Mouse (Mus musculus) embryo, embryonic 9.5 days (tissue): ENCODE measurements around the gene Gm10721.
"Not testable (repeated sequence)": the region's sequence is repeated elsewhere in the genome, so short reads cannot be mapped to it uniquely, and the experiment has no call there.

Experiments
- DNase-seq: peaks from one replicate; pipeline ENCODE4 v3.0.0-alpha.2; 2017; ENCODE audit errors: extremely low spot score

The Gm10721 gene

DNA sequence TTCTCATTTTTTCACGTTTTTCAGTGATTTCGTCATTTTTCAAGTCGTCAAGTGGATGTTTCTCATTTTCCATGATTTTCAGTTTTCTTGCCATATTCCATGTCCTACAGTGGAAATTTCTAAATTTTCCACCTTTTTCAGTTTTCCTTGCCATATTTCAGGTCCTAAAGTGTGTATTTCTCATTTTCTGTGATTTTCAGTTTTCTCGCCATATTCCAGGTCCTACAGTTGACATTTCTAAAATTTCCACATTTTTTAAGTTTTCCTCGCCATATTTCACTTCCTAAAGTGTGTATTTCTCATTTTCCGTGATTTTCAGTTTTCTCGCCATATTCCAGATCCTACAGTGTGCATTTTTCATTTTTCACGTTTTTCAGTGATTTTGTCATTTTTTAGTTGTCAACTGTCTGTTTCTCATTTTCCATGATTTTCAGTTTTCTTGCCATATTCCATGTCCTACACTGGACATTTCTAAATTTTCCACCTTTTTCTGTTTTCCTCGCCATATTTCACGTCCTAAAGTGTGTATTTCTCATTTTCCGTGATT, at the start of gene Gm10721:
Gm10721 (plus strand) TSS at position 408 of the 547 bp plus-strand sequence.
- not testable (repeated sequence) for DNase-seq

- DNase-seq, result peak; percentile 27
Measured at GRCm38 (mm10) chr9:3000445-3000972, 12.4 kb upstream of the Gm10721 start, which contains the start of gene Gm10722. Gm10722 (plus strand) TSS chr9:3000922.

DNA sequence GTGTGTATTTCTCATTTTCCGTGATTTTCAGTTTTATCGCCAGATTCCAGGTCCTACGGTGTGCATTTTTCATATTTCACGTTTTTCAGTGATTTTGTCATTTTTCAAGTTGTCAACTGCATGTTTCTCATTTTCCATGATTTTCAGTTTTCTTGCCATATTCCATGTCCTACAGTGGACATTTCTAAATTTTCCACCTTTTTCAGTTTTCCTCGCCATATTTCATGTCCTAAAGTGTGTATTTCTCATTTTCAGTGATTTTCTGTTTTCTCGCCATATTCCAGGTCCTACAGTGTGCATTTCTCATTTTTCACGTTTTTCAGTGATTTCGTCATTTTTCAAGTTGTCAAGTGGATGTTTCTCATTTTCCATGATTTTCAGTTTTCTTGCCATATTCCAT, 11.9 kb upstream of the Gm10721 start:
- not testable (repeated sequence) for DNase-seq

DNA sequence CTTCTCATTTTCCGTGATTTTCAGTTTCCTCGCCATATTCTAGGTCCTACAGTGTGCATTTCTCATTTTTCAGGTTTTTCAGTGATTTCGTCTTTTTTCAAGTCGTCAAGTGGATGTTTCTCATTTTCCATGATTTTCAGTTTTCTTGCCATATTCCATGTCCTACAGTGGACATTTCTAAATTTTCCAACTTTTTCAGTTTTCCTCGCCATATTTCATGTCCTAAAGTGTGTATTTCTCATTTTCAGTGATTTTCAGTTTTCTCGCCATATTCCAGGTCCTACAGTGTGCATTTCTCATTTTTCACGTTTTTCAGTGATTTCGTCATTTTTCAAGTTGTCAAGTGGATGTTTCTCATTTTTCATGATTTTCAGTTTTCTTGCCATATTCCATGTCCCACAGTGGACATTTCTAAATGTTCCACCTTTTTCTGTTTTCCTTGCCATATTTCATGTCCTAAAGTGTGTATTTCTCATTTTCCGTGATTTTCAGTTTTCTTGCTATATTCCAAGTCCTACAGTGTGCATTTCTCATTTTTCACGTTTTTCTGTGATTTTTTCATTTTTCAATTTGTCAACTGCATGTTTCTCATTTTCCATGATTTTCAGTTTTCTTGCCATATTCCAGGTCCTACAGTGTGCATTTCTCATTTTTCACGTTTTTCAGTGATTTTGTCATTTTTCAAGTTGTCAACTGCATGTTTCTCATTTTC, 10.8 kb upstream of the Gm10721 start:
- peak; percentile 5 for DNase-seq

DNA sequence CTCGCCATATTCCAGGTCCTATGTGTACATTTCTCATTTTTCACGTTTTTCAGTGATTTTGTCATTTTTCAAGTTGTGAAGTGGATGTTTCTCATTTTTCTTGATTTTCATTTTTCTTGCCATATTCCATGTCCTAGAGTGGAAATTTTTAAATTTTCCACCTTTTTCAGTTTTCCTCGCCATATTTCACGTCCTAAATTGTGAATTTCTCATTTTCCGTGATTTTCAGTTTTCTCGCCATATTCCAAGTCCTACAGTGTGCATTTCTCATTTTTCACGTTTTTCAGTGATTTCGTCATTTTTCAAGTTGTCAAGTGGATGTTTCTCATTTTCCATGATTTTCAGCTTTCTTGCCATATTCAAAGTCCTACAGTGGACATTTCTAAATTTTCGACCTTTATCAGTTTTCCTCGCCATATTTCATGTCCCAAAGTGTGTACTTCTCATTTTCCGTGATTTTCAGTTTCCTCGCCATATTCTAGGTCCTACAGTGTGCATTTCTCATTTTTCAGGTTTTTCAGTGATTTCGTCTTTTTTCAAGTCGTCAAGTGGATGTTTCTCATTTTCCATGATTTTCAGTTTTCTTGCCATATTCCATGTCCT, 10.0 kb upstream of the Gm10721 start, which contains the start of gene Gm11168:
Gm11168 (plus strand) TSS at position 553 of the 603 bp plus-strand sequence.
- DNase-seq, result not testable (repeated sequence)

GRCm38 (mm10) chr9:3006179-3006578, 6.8 kb upstream of the Gm10721 start:
- DNase-seq, result not testable (repeated sequence)

DNA sequence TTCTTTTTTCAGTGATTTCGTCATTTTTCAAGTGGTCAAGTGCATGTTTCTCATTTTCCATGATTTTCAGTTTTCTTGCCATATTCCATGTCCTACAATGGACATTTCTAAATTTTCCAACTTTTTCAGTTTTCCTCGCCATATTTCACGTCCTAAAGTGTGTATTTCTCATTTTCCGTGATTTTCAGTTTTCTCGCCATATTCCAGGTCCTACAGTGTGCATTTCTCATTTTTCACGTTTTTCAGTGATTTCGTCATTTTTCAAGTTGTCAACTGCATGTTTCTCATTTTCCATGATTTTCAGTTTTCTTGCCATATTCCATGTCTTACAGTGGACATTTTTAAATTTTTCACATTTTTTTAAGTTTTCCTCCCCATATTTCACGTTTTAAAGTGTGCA, 6.3 kb upstream of the Gm10721 start:
- DNase-seq, result not testable (repeated sequence)

DNA sequence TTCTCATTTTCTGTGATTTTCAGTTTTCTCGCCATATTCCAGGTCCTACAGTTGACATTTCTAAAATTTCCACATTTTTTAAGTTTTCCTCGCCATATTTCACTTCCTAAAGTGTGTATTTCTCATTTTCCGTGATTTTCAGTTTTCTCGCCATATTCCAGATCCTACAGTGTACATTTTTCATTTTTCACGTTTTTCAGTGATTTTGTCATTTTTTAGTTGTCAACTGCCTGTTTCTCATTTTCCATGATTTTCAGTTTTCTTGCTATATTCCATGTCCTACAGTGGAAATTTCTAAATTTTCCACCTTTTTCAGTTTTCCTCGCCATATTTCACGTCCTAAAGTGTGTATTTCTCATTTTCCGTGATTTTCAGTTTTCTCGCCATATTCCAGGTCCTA, 5.7 kb upstream of the Gm10721 start:
- DNase-seq, result peak; percentile 9

GRCm38 (mm10) chr9:3009331-3009730, 3.6 kb upstream of the Gm10721 start:
- not testable (repeated sequence) for DNase-seq

- not testable (repeated sequence) for DNase-seq
Measured at GRCm38 (mm10) chr9:3012054-3012621, 802 bp upstream of the Gm10721 start.

- not testable (repeated sequence) for DNase-seq
Measured at GRCm38 (mm10) chr9:3015354-3015753, 2.4 kb downstream of the Gm10721 start, which contains the start of gene Gm10720. Gm10720 (plus strand) TSS chr9:3015654.

DNA sequence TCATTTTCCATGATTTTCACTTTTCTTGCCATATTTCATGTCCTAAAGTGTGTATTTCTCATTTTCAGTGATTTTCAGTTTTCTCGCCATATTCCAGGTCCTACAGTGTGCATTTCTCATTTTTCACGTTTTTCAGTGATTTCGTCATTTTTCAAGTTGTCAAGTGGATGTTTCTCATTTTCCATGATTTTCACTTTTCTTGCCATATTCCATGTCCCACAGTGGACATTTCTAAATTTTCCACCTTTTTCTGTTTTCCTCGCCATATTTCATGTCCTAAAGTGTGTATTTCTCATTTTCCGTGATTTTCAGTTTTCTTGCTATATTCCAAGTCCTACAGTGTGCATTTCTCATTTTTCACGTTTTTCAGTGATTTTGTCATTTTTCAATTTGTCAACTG, 3.0 kb downstream of the Gm10721 start:
- DNase-seq, result not testable (repeated sequence)

DNA sequence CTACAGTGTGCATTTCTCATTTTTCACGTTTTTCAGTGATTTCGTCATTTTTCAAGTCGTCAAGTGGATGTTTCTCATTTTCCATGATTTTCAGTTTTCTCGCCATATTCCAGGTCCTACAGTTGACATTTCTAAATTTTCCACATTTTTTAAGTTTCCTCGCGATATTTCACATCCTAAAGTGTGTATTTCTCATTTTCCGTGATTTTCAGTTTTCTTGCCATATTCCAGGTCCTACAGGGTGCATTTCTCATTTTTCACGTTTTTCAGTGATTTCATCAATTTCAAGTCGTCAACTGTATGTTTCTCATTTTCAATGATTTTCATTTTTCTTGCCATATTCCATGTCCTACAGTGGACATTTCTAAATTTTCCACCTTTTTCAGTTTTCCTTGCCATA, 4.2 kb downstream of the Gm10721 start, which contains the start of gene Gm10719:
Gm10719 (plus strand) TSS at position 301 of the 400 bp plus-strand sequence.
- DNase-seq, result not testable (repeated sequence)

DNA sequence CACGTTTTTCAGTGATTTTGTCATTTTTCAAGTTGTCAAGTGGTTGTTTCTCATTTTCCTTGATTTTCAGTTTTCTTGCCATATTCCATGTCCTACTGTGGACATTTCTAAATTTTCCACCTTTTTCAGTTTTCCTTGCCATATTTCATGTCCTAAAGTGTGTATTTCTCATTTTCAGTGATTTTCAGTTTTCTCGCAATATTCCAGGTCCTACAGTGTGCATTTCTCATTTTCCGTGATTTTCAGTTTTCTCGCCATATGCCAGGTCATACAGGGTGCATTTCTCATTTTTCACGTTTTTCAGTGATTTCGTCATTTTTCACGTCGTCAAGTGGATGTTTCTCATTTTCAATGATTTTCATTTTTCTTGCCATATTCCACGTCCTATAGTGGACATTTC, 6.0 kb downstream of the Gm10721 start:
- DNase-seq, result not testable (repeated sequence)

DNA sequence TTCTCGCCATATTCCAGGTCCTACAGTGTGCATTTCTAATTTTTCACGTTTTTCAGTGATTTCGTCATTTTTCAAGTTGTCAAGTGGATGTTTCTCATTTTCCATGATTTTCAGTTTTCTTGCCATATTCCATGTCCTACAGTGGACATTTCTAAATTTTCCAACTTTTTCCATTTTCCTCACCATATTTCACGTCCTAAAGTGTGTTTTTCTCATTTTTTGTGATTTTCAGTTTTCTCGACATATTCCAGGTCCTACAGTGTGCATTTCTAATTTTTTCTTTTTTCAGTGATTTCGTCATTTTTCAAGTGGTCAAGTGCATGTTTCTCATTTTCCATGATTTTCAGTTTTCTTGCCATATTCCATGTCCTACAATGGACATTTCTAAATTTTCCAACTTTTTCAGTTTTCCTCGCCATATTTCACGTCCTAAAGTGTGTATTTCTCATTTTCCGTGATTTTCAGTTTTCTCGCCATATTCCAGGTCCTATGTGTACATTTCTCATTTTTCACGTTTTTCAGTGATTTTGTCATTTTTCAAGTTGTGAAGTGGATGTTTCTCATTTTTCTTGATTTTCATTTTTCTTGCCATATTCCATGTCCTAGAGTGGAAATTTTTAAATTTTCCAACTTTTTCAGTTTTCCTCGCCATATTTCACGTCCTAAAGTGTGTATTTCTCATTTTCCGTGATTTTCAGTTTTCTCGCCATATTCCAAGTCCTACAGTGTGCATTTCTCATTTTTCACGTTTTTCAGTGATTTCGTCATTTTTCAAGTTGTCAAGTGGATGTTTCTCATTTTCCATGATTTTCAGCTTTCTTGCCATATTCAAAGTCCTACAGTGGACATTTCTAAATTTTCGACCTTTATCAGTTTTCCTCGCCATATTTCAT, 7.1 kb downstream of the Gm10721 start:
- DNase-seq, result not testable (repeated sequence)

DNA sequence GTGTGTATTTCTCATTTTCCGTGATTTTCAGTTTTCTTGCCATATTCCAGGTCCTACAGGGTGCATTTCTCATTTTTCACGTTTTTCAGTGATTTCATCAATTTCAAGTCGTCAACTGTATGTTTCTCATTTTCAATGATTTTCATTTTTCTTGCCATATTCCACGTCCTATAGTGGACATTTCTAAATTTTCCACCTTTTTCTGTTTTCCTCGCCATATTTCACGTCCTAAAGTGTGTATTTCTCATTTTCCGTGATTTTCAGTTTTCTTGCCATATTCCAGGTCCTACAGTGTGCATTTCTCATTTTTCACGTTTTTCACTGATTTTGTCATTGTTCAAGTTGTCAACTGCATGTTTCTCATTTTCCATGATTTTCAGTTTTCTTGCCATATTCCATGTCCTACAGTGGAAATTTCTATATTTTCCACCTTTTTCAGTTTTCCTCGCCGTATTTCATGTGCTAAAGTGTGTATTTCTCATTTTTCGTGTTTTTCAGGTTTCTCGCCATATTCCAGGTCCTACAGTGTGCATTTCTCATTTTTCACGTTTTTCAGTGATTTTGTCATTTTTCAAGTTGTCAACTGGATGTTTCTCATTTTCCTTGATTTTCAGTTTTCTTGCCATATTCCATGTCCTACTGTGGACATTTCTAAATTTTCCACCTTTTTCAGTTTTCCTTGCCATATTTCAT, 9.5 kb downstream of the Gm10721 start:
- not testable (repeated sequence) for DNase-seq

DNA sequence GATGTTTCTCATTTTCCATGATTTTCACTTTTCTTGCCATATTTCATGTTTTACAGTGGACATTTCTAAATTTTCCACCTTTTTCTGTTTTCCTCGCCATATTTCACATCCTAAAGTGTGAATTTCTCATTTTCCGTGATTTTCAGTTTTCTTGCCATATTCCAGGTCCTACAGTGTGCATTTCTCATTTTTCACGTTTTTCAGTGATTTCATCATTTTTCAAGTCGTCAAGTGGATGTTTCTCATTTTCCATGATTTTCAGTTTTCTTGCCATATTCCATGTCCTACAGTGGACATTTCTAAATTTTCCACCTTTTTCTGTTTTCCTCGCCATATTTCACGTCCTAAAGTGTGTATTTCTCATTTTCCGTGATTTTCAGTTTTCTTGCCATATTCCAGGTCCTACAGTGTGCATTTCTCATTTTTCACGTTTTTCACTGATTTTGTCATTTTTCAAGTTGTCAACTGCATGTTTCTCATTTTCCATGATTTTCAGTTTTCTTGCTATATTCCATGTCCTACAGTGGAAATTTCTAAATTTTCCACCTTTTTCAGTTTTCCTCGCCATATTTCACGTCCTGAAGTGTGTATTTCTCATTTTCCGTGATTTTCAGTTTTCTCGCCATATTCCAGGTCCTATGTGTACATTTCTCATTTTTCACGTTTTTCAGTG, 10.5 kb downstream of the Gm10721 start, which contains the start of gene Gm10718:
Gm10718 (plus strand) TSS at position 236 of the 673 bp plus-strand sequence.
- not testable (repeated sequence) for DNase-seq

DNA sequence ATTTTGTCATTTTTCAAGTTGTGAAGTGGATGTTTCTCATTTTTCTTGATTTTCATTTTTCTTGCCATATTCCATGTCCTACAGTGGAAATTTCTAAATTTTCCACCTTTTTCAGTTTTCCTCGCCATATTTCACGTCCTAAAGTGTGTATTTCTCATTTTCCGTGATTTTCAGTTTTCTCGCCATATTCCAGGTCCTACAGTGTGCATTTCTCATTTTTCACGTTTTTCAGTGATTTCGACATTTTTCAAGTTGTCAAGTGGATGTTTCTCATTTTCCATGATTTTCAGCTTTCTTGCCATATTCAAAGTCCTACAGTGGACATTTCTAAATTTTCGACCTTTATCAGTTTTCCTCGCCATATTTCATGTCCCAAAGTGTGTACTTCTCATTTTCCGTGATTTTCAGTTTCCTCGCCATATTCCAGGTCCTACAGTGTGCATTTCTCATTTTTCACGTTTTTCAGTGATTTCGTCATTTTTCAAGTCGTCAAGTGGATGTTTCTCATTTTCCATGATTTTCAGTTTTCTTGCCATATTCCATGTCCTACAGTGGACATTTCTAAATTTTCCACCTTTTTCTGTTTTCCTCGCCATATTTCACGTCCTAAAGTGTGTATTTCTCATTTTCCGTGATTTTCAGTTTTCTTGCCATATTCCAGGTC, 11.2 kb downstream of the Gm10721 start:
- DNase-seq, result not testable (repeated sequence)

GRCm38 (mm10) chr9:3024912-3025467, 12.1 kb downstream of the Gm10721 start, which contains the start of gene Gm10717:
Gm10717 (plus strand) TSS chr9:3025417.
- not testable (repeated sequence) for DNase-seq
